Mouse (Mus musculus) embryo, embryonic 11 days (tissue): ENCODE results near the gene Rsl1.
A peak's percentile ranks its signal among the peaks of the same experiment; 100 is the strongest.
"Not testable (repeated sequence)": the region's sequence is repeated elsewhere in the genome, so short reads cannot be mapped to it uniquely, and the experiment has no call there.

Experiments used
- DNase-seq: peaks from one replicate; pipeline ENCODE4 v3.0.0-alpha.2; 2015

Gene Rsl1

DNA sequence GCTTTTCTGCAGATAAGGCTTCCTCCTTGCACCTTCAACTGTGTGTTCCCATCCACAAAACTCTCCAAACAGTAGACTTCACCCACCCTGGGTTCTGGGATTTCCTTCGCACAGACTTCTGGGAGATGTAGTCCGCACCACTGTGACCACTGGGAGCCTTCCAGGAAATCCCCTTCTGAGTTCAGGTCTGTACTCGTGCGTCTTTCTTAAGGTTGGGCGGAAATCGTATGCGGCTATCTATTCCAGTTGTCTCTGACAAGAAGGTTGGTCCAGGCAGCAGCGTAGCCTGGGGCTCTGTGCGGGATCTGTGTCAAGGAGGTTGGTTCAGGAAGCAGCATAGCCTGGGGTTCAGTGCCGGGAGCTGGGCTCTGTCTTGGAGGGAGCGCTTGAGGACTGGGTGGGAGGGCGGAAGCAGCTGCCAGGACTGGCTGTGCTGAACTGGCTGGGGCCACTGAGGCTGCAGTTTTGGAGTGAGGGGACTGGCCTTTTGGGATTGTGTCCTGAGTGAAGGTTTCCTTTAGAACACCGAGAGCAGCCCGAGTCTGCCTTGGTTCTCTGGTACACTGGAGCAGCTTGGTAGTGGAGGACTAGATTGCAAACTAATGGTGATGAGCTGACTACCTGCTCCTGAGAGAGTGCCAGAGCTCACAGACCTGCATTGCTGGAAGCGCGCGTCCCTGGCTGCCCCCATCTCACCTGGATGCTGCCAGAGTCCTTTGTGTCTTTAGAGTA lies at the start of gene Rsl1:
Gene Rsl1 (plus strand): TSS at position 192 of the 732 bp plus-strand sequence.
- peak; percentile 72 for DNase-seq

DNA sequence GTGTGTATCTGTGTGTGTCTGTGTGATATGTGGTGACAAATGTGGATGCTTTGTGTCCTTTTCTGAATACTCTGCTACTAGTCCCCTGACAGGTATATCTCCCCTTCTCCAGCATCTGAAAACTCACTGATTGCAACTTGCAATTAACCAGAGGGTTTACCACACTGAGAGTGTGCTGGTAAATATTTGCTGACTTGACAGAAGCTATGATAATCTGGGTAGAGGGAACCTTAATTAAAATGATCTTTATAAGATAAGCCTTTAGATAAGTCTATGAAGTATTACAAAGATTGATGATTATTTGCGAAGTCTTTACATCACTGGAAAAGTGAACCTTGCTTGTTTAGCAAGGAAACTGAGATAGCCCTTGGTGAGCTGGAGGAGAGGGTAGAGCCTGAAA lies 48.5 kb upstream of the Rsl1 start:
- no peak for DNase-seq

DNA sequence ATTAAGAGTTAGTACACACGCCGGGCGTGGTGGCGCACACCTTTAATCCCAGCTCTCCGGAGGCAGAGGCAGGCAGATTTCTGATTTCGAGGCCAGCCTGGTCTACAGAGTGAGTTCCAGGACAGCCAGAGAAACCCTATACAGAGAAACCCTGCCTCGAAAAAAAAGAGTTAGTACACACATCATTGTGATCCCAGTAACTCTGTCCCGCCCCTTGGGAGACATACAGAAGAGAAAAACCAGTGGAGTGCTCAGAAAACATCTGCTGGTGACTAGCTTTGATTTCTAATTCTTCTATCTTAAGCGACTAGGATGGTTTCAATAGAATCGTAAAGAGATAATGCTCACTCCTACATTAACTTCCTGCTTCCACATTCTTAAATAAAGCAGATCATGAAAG lies 45.5 kb upstream of the Rsl1 start:
- DNase-seq, result not testable (repeated sequence)

DNA sequence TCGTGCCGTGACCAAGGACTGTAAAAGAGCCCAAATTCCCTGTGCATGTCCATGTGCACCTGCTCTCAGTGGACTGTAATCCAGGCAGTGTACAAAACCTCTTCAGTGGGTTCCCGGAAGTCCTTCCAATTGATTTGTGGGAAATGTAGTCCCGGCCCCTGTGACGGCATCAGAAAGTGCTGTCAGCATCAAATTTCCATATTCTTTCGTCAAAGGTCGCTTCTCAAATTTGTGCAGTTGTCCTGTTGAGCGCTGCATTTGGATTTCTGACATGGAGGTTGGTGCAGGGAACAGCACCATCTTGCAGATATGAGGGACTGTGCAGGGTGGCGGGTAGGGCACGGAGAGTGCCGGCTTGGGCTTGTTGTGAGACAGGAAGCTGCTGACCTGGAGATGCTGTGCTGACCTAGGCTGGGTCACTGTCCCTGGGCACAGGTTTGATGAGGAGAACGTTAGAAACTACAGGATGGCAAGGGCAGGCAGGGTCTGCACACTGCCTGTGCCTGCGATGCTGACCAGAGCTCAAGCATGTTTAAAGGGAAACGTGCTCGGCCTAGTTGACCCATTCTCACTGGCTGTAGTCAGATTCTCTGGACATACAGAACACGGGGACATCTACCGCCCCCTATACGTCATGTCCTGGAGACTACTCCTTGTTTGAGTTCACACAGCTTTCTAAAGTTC lies 44.8 kb upstream of the Rsl1 start:
- DNase-seq, result peak; percentile 90

DNA sequence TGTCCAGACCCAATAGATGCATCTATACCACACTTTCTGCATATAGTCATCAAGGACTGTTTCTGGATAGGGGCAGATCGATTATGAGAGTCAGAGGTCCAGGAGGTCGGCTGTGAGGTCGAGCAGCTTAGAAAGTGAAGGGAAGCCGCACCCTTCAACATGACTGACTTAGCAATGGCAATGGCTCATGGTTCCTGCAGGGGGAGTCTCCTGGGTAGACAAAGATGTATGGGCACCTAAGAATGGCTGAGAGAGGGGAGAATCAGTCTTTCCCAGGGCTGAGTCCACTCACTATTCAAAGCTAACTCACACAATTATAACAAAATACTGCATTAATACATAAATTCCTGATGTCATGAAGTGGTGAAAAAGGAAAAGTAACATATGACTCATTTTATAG lies 6.9 kb upstream of the Rsl1 start:
- not testable (repeated sequence) for DNase-seq

DNA sequence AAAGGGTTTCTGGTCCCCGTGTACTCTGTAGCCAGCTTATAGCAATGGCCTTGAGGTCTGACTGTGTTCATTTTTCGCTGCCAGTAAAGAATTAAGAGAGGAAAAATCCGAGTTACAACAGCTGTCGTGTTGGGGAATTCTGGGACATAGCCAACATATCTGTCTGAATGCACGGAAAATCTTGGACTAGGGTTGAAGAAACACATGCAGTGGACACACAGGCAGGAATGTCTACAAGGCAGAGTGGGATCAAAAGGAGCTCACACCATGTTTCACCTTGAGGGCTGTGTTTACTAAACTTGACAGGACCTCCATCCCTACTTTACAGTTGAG lies 707 bp downstream of the Rsl1 start:
- DNase-seq, result no peak

DNA sequence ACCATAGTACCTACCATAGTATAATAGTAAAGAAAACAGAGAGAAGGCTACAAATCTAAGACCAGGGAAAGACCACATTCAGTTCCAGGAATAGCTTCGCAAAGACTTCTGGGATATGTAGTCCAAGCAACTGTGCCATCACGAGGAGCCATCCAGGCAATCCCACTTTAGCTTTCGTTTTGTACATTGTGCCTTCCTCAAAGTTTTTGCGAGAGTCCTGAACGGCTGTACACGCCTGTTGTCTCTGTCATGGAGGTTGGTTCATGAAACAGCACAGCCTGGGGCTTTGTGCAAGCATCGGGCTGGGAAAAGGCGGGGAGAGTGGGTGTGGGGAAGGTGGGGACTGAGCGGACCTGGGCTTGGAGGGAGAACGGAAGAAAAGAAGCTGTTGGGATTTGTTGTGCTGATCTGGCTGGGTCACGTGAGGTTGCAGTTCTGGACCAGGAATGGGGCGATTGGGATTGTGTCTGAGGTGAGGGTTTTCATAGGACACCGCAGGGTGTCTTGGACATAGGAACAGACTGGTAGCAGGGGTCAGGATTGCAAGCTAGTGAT lies 21.4 kb downstream of the Rsl1 start, which contains the start of gene Zfp455:
Gene Zfp455 (plus strand): TSS at position 167 of the 555 bp plus-strand sequence.
- peak; percentile 83 for DNase-seq

DNA sequence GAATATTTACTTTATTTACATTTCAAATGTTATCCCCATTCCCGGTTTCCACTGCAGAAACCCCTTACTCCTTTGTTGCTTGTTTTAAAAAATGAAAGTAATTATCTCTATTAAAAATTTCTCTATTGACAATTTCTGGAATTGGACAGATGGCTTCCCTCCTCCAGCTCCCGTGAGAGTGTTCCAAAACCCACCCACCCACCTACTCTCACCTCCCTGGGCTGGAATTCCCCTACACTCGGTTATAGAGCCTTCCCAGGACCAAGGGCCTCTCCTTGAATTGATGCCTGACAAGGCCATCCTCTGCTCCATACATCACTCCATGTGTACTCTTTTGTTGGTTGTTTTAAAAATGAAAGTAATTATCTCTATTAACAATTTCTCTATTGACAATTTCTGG lies 28.7 kb downstream of the Rsl1 start:
- no peak for DNase-seq

DNA sequence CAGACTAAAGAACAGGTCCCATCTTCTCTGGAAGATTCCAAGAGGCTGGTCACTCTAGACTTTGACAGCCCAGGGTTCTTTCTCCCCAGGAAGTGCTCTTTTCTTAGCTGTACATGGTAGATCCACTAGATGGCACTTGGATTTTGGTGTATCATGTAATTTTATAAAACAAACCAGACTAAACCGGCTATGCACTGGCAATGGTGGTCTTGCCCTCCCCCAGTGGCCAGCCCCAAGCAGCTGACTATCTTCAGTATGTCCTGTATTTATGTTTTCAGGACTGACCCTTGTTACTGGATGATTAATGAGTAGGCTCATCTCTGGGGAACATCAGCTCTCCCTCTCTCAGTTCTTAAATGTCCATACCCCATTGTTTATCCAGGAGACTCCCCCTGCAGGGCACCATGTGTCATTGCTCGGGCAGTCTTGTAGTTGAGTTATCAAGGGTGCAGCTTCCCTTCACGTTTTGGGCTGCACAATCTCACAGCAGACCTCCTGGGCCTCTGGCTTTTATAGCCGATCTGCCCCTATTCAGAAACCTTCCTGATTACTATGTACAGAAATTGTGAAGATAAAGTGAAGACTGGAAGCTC lies 41.1 kb downstream of the Rsl1 start:
- no peak for DNase-seq
